Mouse (Mus musculus) retina, postnatal 7 days (tissue): ENCODE measurements around the gene Tmem63a.
A peak's percentile ranks its signal among the peaks of the same experiment; 100 is the strongest.

Source experiments
- DNase-seq: peaks from one replicate; pipeline ENCODE4 v3.0.0-alpha.2; 2012; ENCODE audit warnings: low read depth, low spot score

Tmem63a gene

GRCm38 (mm10) chr1:181009011-181009590 lies 67.0 kb downstream of the Tmem63a start:
- DNase-seq = no peak

- no peak for DNase-seq
Measured at GRCm38 (mm10) chr1:181009754-181010153, 67.6 kb downstream of the Tmem63a start.

- DNase-seq = no peak
Measured at GRCm38 (mm10) chr1:181010171-181010932, 68.2 kb downstream of the Tmem63a start.

- DNase-seq = no peak
Measured at GRCm38 (mm10) chr1:181011601-181012000, 69.5 kb downstream of the Tmem63a start.

- no peak for DNase-seq
Measured at GRCm38 (mm10) chr1:181012416-181012815, 70.3 kb downstream of the Tmem63a start.

GRCm38 (mm10) chr1:181013446-181013845 lies 71.3 kb downstream of the Tmem63a start:
- DNase-seq = no peak

GRCm38 (mm10) chr1:181014731-181015500 lies 72.8 kb downstream of the Tmem63a start:
- no peak for DNase-seq

- DNase-seq = no peak
Measured at GRCm38 (mm10) chr1:181015558-181015957, 73.4 kb downstream of the Tmem63a start.

- no peak for DNase-seq
Measured at GRCm38 (mm10) chr1:181016045-181016444, 73.9 kb downstream of the Tmem63a start.

GRCm38 (mm10) chr1:181016532-181017131 lies 74.5 kb downstream of the Tmem63a start:
- no peak for DNase-seq

GRCm38 (mm10) chr1:181017212-181017711 lies 75.1 kb downstream of the Tmem63a start:
- peak; percentile 55 for DNase-seq

- no peak for DNase-seq
Measured at GRCm38 (mm10) chr1:181017890-181018420, 75.8 kb downstream of the Tmem63a start.

GRCm38 (mm10) chr1:181020756-181021487 lies 78.8 kb downstream of the Tmem63a start, which contains the start of gene Ephx1:
TSS of gene Ephx1 (minus strand) at chr1:181020904.
- no peak for DNase-seq

- no peak for DNase-seq
Measured at GRCm38 (mm10) chr1:181021488-181021865, 79.3 kb downstream of the Tmem63a start.

- no peak for DNase-seq
Measured at GRCm38 (mm10) chr1:181022265-181022664, 80.1 kb downstream of the Tmem63a start.
